Mouse (Mus musculus) liver, embryonic 14.5 days (tissue): ENCODE results near the gene Inhbb.

Source experiments
- CTCF ChIP-seq: IDR thresholded peaks from 2 replicates; pipeline ENCODE4 v1.5.1; 2016; ENCODE audit warnings: antibody characterized with exemption, low read depth, control low read depth
- EP300 ChIP-seq: IDR thresholded peaks from 2 replicates; pipeline ENCODE4 v1.6.1; 2016; ENCODE audit warnings: antibody characterized with exemption, low read depth

- TF ChIP-seq CTCF (no peak), EP300 (no peak)
Observed at GRCm38 (mm10) chr1:119380609-119381008, 41.4 kb downstream of the Inhbb start.
